Mouse (Mus musculus): ENCODE measurements at regions not wholly inside any gene's neighbourhood (a gene's known extent, or its start where the extent isn't known, plus 50 kb on each side); places are given as distances from the start of the nearest gene placed in this dataset.

DNA sequence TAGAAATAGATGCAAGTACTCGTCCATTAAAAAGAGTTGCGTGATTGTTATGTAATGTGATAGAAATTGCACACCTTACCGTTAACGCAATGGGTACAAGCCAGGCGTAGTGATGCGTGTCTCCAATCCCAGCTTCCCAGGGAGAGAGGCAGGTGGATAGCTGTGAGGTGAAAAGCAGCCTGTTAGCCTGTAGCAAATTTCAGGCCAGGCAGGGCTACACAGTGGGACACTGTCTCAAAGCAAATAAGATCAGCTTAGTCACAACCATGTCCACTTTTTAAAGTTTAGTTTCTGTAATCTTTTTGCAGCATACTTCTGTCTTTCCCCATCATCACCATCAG, 77.1 kb upstream of the Gm14444 start:
- TF ChIP-seq CTCF (IDR thresholded peaks at IDR 0.05; ENCODE audit: low read depth) (no peak), EP300 (IDR thresholded peaks at IDR 0.05; ENCODE audit: low read depth) (no peak)

Measured in heart, postnatal 0 days (tissue).